Mouse (Mus musculus): ENCODE measurements around the gene Sema7a.

Sema7a gene

DNA sequence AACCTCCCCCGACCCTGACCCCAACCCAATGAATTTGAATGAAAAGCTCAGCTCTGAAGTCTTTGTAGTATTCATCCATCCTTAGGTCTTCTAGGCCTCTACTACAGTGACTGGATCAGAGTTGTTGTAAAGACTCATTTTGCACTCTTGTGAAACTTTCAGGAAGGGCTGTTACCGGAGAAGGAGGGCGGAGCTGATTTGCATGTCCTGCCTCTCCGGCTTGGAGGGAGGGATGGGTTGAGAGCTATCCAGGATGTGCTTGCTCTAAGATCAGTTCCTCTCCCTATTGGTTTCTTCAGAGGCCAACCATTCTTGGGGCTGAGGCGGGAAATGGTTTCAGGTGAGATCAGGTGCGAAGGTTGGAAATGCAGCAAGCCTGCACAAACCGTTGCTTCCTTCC, 71.1 kb downstream of the Sema7a start:
- in situ Hi-C loops (cut with MboI, MseI), result no loop called here

DNA sequence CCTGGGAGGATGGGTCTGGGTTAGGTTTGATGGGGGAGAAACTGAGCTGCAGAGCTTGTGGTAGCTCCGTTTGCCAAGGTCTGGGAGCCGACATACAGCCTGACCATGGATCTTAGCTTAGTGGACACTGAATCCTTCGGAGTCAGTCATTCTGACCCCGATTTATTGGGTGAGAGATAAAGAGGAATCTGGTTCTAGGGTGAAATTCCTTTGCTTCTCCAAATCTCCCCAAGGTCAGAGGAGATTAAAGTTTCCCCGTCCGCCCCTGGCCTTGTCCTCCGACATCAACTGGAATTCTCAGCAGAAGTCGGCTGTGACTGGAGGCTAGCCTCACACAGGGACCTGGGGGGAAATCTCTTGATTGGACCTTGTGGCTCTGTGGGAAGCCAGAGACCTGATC, 71.6 kb downstream of the Sema7a start:
- in situ Hi-C loops (cut with MboI, MseI), result no loop called here
